Mouse (Mus musculus): Measurements from ENCODE around the gene Hist1h2bf.

DNA sequence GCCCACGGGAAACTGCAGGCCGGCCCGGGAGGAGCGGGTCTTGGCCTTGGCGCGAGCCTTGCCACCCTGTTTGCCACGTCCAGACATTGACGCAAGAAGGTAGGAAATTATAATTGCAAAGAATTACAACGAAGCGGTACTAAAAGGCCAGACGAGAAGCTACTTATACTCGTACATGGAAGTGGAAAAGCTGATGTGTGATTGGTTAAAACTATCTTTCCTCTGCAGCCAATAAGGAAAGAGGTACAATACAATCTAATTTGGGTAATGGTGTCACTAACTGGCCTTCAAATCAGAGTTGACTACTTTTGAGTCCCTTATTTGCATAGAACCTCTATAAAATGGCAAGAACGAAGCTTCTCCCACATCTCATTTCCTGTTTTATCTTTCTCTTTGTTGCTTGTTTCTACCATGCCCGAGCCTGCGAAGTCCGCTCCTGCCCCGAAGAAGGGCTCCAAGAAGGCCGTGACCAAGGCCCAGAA, 2.9 kb downstream of the Hist1h2bf start, which contains the start of the genes Hist1h2ae and Hist1h2bg:
- TF ChIP-seq POLR2A (IDR thresholded peaks at IDR 0.05; ENCODE audit: insufficient read depth, low read length) (no peak), CTCF (IDR thresholded peaks at IDR 0.05; ENCODE audit: low read depth, low read length) (no peak)
